Mouse (Mus musculus) thymus, adult 18-20 months (tissue): ENCODE measurements around the gene Hist1h2ae.
"Not testable (repeated sequence)": the region's sequence is repeated elsewhere in the genome, so short reads cannot be mapped to it uniquely, and the experiment has no call there.

Experiments used
- DNase-seq, 2 experiments: peaks; one replicate each; pipeline ENCODE4 v3.0.0; 2022; ENCODE audit warnings: mixed read lengths in 2 of 2

Hist1h2ae gene

DNA sequence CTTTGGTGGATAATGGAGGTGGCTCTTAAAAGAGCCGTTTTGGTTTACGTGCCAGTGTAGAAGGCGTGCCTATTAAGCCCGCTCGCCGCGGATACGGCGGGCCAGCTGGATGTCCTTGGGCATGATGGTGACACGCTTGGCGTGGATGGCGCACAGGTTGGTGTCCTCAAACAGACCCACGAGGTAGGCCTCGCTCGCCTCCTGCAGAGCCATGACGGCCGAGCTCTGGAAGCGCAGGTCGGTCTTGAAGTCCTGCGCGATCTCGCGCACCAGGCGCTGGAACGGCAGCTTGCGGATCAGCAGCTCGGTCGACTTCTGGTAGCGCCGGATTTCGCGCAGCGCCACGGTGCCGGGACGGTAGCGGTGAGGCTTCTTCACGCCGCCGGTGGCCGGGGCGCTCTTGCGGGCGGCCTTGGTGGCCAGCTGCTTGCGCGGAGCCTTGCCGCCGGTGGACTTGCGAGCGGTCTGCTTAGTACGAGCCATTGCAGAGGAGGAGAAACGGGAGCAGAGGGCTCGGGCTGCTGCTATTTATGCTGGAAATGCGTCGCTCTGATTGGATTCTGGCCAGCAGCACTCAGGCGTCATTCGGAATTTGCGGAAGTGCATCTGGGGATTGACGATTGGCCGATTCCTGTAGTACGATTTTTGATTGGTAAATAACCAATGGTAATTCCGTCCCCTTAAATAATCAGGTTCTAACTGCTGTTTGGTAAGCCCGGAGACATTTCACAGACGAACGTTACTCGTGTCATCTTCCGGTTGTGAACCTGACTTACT, 8.9 kb downstream of the Hist1h2ae start, which contains the start of gene Hist1h3e:
Gene Hist1h3e (minus strand): TSS at position 487 of the 777 bp plus-strand sequence.
- peak; percentile 81 to 91 for DNase-seq

DNA sequence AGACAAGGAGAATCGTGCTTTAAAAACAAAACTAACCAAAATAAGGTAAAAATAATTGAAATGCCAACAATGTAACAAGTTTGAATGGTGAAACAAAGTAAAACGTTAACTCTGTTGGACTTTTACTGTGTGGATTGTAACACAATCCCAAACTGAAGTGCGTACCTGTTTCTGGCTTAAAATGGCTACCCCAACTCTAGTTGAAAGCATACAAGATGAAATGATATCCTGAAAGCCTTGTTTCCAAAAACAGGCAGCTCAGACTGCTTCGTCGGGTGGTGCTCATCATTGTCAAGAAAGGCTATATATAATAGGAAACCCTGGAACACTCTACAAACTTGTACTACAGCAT, 9.5 kb downstream of the Hist1h2ae start:
- DNase-seq = not testable (repeated sequence)

DNA sequence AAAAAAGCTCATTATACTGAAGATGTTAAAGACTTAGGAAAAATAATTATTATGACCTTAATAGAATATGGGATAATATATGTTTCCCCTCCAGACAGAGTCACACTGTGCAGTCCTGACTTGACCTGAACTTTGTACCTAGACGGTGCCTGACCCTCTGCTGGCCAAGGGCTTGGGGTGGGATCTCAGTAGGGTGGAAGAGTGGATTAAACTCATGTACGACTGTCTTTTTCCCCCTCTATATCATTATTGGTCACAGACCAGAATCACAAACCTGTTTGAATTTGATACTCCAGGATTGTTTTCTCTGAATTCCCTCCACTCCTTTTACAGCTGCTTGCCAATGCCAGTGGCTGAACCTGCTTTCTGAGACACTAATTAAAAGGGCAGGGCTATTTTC, 10.3 kb downstream of the Hist1h2ae start:
- DNase-seq = not testable (repeated sequence)

GRCm38 (mm10) chr13:23556906-23557305, 14.1 kb downstream of the Hist1h2ae start:
- DNase-seq = no peak

DNA sequence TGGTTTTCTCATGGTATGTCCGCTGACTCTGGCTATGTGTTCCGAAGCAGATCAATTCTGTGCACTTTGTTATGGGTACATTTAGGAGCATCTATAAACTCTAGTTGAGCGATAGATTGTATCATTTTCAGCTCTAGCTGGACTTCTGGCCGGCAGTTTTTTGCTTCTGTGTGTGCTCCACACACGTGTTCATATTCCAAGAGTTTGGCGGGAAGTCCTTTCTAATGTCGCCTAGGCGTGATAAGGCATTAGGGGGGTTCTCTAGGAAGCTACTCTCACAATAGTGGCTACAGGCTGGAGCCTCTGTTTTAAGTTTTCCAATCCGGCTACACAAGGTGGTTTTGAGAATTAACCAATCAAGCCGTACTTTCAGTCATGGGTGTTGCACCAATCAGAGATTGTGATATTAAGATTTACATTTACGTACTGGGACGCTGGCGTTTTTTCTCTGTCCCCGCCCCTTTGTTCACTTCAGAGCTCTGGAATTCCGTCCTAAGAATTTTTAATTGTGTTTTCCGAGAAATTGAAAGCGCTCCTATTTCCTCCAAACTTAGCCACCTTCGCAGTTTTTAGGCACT, 15.1 kb downstream of the Hist1h2ae start:
- peak in 1 of 2 experiments; percentile 72 for DNase-seq

DNA sequence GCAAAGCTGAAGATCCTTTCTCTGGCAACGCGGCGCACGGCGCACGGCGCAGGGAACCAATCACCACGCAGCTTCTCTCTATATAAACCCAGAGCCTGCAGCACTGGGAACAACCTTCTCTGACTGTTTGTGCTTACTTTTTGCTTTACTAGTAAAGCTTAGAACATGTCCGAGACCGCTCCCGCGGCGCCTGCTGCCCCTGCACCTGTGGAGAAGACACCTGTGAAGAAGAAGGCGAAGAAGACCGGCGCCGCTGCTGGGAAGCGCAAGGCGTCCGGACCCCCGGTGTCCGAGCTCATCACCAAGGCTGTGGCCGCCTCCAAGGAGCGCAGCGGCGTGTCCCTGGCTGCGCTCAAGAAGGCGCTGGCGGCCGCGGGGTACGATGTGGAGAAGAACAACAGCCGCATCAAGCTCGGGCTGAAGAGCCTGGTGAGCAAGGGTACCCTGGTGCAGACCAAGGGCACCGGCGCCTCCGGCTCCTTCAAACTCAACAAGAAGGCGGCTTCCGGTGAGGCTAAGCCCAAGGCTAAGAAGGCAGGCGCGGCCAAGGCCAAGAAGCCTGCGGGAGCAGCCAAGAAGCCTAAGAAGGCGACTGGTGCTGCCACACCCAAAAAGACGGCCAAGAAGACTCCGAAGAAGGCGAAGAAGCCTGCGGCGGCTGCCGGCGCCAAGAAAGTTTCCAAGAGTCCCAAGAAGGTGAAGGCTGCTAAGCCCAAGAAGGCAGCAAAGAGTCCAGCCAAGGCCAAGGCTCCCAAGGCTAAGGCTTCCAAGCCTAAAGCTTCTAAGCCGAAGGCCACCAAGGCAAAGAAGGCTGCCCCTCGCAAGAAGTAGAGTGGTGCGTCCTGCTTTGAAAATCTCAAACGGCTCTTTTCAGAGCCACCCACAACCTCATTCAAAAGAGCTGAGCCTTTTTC, 15.8 kb downstream of the Hist1h2ae start:
- DNase-seq = peak; percentile 81 to 89

GRCm38 (mm10) chr13:23554393-23554792, 16.6 kb downstream of the Hist1h2ae start:
- DNase-seq = no peak

- no peak for DNase-seq
Observed at GRCm38 (mm10) chr13:23552962-23553361, 18.1 kb downstream of the Hist1h2ae start, which contains the start of gene Hist1h1d. Gene Hist1h1d, plus strand, starts transcription at chr13:23553262.

DNA sequence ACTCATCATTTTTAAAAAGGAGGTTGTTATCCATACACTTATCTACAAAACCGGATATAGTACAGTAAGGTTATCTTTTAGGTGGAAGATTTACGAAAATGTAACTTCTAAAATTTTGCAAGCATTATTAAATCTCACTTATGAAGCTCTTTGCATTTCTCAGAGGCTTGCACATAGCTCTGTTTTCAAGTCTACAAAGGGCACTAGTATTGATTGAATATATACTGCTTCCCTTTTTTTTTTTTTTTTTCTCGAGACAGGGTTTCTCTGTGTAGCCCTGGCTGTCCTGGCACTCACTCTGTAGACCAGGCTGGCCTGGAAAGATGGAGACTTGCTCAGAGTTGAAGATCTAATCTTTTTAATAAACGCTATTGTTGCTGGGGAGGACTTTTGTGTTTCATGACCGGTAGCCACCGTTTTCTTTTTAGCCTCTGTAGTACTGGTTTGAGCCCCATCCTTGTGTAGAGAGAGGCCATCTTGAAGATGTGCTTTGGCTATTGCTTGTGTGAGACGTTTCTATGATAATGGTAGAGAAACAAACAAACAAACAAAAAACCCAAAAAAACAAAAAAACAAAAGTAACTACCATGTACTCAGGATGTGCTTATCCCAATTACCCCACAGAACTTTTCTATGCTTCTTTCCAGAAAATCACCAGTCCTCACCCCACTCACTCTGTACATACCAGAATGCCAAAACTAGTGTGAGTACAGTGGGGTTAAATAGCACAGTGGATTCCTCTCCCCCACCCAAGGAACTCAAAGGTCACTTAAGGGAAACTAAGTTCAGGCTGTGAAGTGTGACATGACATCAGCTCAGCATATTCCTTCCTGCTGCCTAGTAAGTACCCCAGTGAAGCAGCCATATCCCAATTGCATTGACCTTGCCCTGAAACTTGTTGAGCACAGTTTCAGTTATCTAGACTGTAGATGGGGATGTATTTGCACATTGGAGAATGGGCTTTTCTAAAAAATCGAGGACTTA, 18.8 kb downstream of the Hist1h2ae start:
- no peak for DNase-seq

DNA sequence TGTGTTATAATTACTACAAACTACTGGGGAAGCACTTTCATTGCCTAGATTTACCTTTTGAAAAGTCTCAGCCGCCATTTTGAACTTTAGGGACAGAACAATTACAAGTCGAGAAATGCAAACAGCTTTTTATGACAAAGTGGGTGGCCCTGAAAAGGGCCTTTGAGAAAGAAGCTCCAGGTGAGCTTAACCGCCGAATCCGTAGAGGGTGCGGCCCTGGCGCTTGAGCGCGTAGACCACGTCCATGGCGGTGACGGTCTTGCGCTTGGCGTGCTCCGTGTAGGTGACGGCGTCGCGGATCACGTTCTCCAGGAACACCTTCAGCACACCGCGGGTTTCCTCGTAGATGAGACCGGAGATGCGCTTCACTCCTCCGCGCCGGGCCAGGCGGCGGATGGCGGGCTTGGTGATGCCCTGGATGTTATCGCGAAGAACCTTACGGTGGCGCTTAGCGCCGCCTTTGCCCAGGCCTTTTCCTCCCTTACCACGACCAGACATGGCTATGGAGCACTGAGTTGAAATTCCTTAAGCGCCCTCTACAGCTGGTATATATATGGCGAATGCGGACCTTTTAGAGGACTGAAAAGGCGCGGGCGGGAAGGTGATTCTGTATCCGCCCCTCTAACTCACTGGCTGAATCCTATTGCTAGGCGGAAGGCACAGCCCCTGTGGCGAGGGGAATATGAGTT, 19.7 kb downstream of the Hist1h2ae start, which contains the start of gene Hist1h4f:
Gene Hist1h4f (minus strand): TSS at position 503 of the 689 bp plus-strand sequence.
- DNase-seq = peak; percentile 77 to 88

- no peak for DNase-seq
Observed at GRCm38 (mm10) chr13:23550761-23551145, 20.3 kb downstream of the Hist1h2ae start.

- no peak for DNase-seq
Observed at GRCm38 (mm10) chr13:23546694-23547093, 24.3 kb downstream of the Hist1h2ae start.

DNA sequence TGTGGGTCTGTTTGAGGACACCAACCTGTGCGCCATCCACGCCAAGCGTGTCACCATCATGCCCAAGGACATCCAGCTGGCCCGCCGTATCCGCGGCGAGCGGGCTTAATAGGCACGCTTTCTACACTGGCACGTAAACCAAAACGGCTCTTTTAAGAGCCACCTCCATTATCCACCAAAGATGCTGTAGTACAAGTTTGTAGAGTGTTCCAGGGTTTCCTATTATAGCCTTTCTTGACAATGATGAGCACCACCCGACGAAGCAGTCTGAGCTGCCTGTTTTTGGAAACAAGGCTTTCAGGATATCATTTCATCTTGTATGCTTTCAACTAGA, 26.3 kb downstream of the Hist1h2ae start:
- not testable (repeated sequence) for DNase-seq

GRCm38 (mm10) chr13:23543965-23544786, 26.8 kb downstream of the Hist1h2ae start, which contains the start of gene Hist1h3f:
Gene Hist1h3f, plus strand, starts transcription at chr13:23544052.
- peak; percentile 55 to 72 for DNase-seq

- peak; percentile 49 to 78 for DNase-seq
Observed at GRCm38 (mm10) chr13:23542999-23543607, 27.9 kb downstream of the Hist1h2ae start, which contains the start of gene Hist1h2bh. Gene Hist1h2bh, minus strand, starts transcription at chr13:23543392.

- not testable (repeated sequence) for DNase-seq
Observed at GRCm38 (mm10) chr13:23542225-23542980, 28.6 kb downstream of the Hist1h2ae start.

- DNase-seq = no peak
Observed at GRCm38 (mm10) chr13:23541497-23541896, 29.5 kb downstream of the Hist1h2ae start.

DNA sequence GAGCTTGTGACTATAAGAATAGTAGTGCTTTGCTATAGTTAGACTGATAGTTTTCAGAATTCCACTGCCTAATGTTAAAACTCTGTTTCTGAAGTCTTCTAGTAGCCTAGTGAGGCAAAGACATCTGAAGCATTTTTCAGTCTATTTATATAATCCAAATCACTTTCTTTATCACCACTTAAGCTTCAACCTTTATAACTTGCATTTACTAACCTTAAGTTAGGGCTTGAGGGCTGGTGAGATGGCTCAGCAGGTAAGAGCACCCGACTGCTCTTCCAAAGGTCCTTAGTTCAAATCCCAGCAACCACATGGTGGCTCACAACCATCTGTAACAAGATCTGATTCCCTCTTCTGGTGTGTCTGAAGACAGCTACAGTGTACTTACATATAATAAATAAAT, 31.2 kb downstream of the Hist1h2ae start:
- not testable (repeated sequence) for DNase-seq

- no peak for DNase-seq
Observed at GRCm38 (mm10) chr13:23538249-23538648, 32.8 kb downstream of the Hist1h2ae start.
